Mouse (Mus musculus): ENCODE results near the gene Elf1.
A peak's percentile ranks its signal among the peaks of the same experiment; 100 is the strongest.

The Elf1 gene

GRCm38 (mm10) chr14:79490246-79490645 lies 9.3 kb downstream of the Elf1 start:
- no peak for DNase-seq

GRCm38 (mm10) chr14:79494349-79494748 lies 13.4 kb downstream of the Elf1 start:
- no peak for DNase-seq

GRCm38 (mm10) chr14:79499326-79499725 lies 18.3 kb downstream of the Elf1 start:
- no peak for DNase-seq

- no peak for DNase-seq
These were observed 19.8 kb downstream of the Elf1 start for GRCm38 (mm10) chr14:79500756-79501155.

- no peak for DNase-seq
These were observed 22.5 kb downstream of the Elf1 start for GRCm38 (mm10) chr14:79503371-79504075.

- DNase-seq: no peak
These were observed 23.4 kb downstream of the Elf1 start for GRCm38 (mm10) chr14:79504246-79505006.

- DNase-seq: no peak
These were observed 25.2 kb downstream of the Elf1 start for GRCm38 (mm10) chr14:79506207-79506606.

GRCm38 (mm10) chr14:79507846-79508245 lies 26.9 kb downstream of the Elf1 start:
- no peak for DNase-seq

GRCm38 (mm10) chr14:79508662-79509305 lies 27.8 kb downstream of the Elf1 start:
- DNase-seq: no peak

- DNase-seq: no peak
These were observed 30.5 kb downstream of the Elf1 start for GRCm38 (mm10) chr14:79511521-79511920.

GRCm38 (mm10) chr14:79513951-79514350 lies 33.0 kb downstream of the Elf1 start:
- DNase-seq: no peak

- DNase-seq: no peak
These were observed 34.1 kb downstream of the Elf1 start for GRCm38 (mm10) chr14:79515100-79515499.

- DNase-seq: peak; percentile 57 to 61
These were observed 34.7 kb downstream of the Elf1 start for GRCm38 (mm10) chr14:79515511-79516242.

- DNase-seq: no peak
These were observed 35.2 kb downstream of the Elf1 start for GRCm38 (mm10) chr14:79516243-79516610.

- DNase-seq: no peak
These were observed 35.8 kb downstream of the Elf1 start for GRCm38 (mm10) chr14:79516751-79517150.

GRCm38 (mm10) chr14:79517185-79517740 lies 36.3 kb downstream of the Elf1 start:
- DNase-seq: no peak

- no peak for DNase-seq
These were observed 37.1 kb downstream of the Elf1 start for GRCm38 (mm10) chr14:79518123-79518522.

GRCm38 (mm10) chr14:79518761-79519662 lies 38.0 kb downstream of the Elf1 start:
- no peak for DNase-seq

- no peak for DNase-seq
These were observed 38.6 kb downstream of the Elf1 start for GRCm38 (mm10) chr14:79519663-79519975.

- no peak for DNase-seq
These were observed 39.6 kb downstream of the Elf1 start for GRCm38 (mm10) chr14:79520612-79521011.

- DNase-seq: no peak
These were observed 40.1 kb downstream of the Elf1 start for GRCm38 (mm10) chr14:79521056-79521455.
